7 mouse cellular contexts compared by ENCODE assay signal in the genomic region with DNA sequence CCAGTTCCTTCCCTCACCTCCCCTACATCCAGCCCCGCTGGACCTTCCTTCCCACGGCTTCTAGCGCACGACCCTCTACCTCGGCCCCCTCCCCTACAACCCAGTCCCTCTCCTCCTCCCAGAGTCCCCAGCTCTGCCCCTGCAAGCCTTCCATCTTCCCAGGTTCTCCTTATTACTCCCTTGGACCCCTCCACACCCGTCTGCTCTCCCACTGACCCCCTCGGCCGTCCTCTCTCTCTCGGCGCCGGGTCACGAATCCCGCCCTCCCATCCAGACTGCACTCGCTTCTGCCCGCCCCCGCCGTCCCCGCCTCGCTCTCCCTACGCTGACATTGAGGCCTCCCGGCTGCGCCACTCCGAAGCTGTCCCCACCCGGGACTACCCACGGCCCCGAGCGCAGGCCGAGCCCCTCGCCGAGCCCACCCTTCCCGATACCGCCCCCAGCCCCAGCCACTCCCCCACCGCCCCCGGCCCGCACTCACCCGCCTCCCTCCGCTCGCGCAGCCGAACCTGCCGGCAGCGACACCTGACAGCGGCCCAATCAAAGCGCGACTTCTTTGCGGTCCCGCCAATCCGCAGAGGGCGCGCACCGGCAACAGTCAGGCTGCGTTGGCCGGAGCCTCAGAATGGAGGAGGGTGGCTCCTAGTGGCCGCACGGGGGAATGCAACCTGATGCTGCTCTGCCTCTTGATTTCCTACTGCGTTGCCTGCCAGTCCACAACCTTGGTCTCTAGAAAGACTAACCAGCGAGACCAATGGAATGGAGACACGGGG. TPM values are rescaled to one million over a fixed set of nuclear protein-coding genes. Genes with fewer than 3 reads are reported as not detected.
DNase-seq lines count a peak whose midpoint lies in the region; ATAC-seq lines count a peak whose summit lies in the region.

A gene (minus strand): TSS at position 577 of the 773 bp plus-strand sequence.

- peak; percentile 97 for DNase-seq in adrenal gland, postnatal 25 days
- DNase-seq in heart, adult 11 months: peak; percentile 100
- DNase-seq in kidney, adult 18-20 months: peak; percentile 97
- DNase-seq in limb, embryonic 11.5 days (ENCODE audit: low spot score): peak; percentile 98
- peak; percentile 98 for DNase-seq in midbrain, embryonic 14.5 days
- peak; percentile 90 to 93 for DNase-seq in spleen, adult 18-20 months

- H3K9ac ChIP-seq in embryonic facial prominence, embryonic 12.5 days: peak within 1 kb of the TSS; percentile 79
- H3K9ac ChIP-seq in limb, embryonic 11.5 days (ENCODE audit: low read length): peak within 1 kb of the TSS; percentile 64
- peak within 1 kb of the TSS; percentile 75 for H3K9ac ChIP-seq in midbrain, embryonic 14.5 days (replicated peaks; ENCODE audit: low read length)

- H3K36me3 ChIP-seq in embryonic facial prominence, embryonic 12.5 days: no peaks in the 10 kb centered on the region
- H3K36me3 ChIP-seq in limb, embryonic 11.5 days (ENCODE audit: control insufficient read depth, insufficient read depth, low read length): no peaks in the 10 kb centered on the region
- H3K36me3 ChIP-seq in midbrain, embryonic 14.5 days (ENCODE audit: control insufficient read depth, insufficient read depth, low read length): no peaks in the 10 kb centered on the region

- peaks cover 22% of the 10 kb centered on the region for H3K4me1 ChIP-seq in embryonic facial prominence, embryonic 12.5 days
- 0 out of 2 replicates have a peak, but pooled peaks cover 5% of the 10 kb centered on the region for H3K4me1 ChIP-seq in limb, embryonic 11.5 days (ENCODE audit: control insufficient read depth, insufficient read depth, low read length)
- peaks cover 14% of the 10 kb centered on the region for H3K4me1 ChIP-seq in midbrain, embryonic 14.5 days (ENCODE audit: control insufficient read depth, insufficient read depth, low read length)

- H3K9me3 ChIP-seq in embryonic facial prominence, embryonic 12.5 days: no peaks in the 10 kb centered on the region
- H3K9me3 ChIP-seq in limb, embryonic 11.5 days (ENCODE audit: control insufficient read depth, low read length): no peaks in the 10 kb centered on the region
- no peaks in the 10 kb centered on the region for H3K9me3 ChIP-seq in midbrain, embryonic 14.5 days (ENCODE audit: control insufficient read depth, low read length)

- peak within 1 kb of the TSS; percentile 65 for H3K27ac ChIP-seq in embryonic facial prominence, embryonic 12.5 days
- peak within 1 kb of the TSS; percentile 5; the same call in 1 of the 2 replicates for H3K27ac ChIP-seq in limb, embryonic 11.5 days (replicated peaks; ENCODE audit: low read depth, low read length)
- peak within 1 kb of the TSS; percentile 87 for H3K27ac ChIP-seq in midbrain, embryonic 14.5 days (replicated peaks; ENCODE audit: low read depth, low read length)

- 1% methylated on average over 58 of the region's 58 CpGs for WGBS in embryonic facial prominence, embryonic 12.5 days
- under 1% methylated on average over 58 of the region's 58 CpGs for WGBS in limb, embryonic 11.5 days
- under 1% methylated on average over 57 of the region's 58 CpGs for WGBS in midbrain, embryonic 14.5 days

- peak within 1 kb of the TSS; percentile 61 for H3K4me3 ChIP-seq in embryonic facial prominence, embryonic 12.5 days
- peak within 1 kb of the TSS; percentile 58 for H3K4me3 ChIP-seq in limb, embryonic 11.5 days (ENCODE audit: low read depth, low read length)
- H3K4me3 ChIP-seq in midbrain, embryonic 14.5 days (replicated peaks; ENCODE audit: low read depth, low read length): peak within 1 kb of the TSS; percentile 58

- ATAC-seq in embryonic facial prominence, embryonic 12.5 days (ENCODE audit: insufficient number of reproducible peaks, insufficient read depth, low FRiP score, low TSS enrichment): peak; percentile 95
- ATAC-seq in limb, embryonic 11.5 days (ENCODE audit: insufficient number of reproducible peaks, low FRiP score, low TSS enrichment, low read depth): peak; percentile 92
- peak; percentile 96 for ATAC-seq in midbrain, embryonic 14.5 days (ENCODE audit: low FRiP score, low TSS enrichment)

- no peaks in the 10 kb centered on the region for H3K27me3 ChIP-seq in embryonic facial prominence, embryonic 12.5 days
- H3K27me3 ChIP-seq in limb, embryonic 11.5 days (ENCODE audit: control insufficient read depth, insufficient read depth, low read length): peaks cover 6% of the 10 kb centered on the region
- peaks cover 9% of the 10 kb centered on the region; the same call in 1 of the 2 replicates for H3K27me3 ChIP-seq in midbrain, embryonic 14.5 days (ENCODE audit: control insufficient read depth, insufficient read depth, low read length)

- H3K4me2 ChIP-seq in embryonic facial prominence, embryonic 12.5 days (replicated peaks): peak within 1 kb of the TSS; percentile 79
- H3K4me2 ChIP-seq in limb, embryonic 11.5 days (ENCODE audit: low read depth, severe bottlenecking): peak within 1 kb of the TSS; percentile 67
- peak within 1 kb of the TSS; percentile 55 for H3K4me2 ChIP-seq in midbrain, embryonic 14.5 days (ENCODE audit: low read length)

RNA-seq across cellular contexts. Expression of the gene that starts here (rescaled TPM):
- total RNA-seq in adrenal gland, postnatal 25 days (2021): 51.9 and 56.6 TPM in 2 replicates
- 13.4 and 13.9 TPM in 2 replicates for polyA plus RNA-seq in embryonic facial prominence, embryonic 12.5 days (2016; fragmentation: Nextera tagmentation; extraction: Ambion mirVana)
- polyA plus RNA-seq in limb, embryonic 11.5 days (2014; fragmentation: Nextera tagmentation; extraction: Ambion mirVana): 8.5 and 8.6 TPM in 2 replicates
- polyA plus RNA-seq in midbrain, embryonic 14.5 days (2014; fragmentation: Nextera tagmentation; extraction: Ambion mirVana): 14.9 and 19.7 TPM in 2 replicates

Comparison
In these comparisons a context has a peak if more than half of its experiments do, and no peak if none do; other contexts are left out.
1. Peak in every context shown above with its lines: DNase-seq, ATAC-seq, H3K4me3 ChIP-seq and H3K27ac ChIP-seq.
2. H3K27ac ChIP-seq: peak in every context shown above with its lines; median percentile 87 in midbrain, embryonic 14.5 days; 65 in embryonic facial prominence, embryonic 12.5 days; 5 in limb, embryonic 11.5 days.